Comparison of ENCODE assay signal across 13 mouse cellular contexts in genomic region chr16:78347328-78347926, GRCm38 (mm10). TPM values are rescaled to one million over a fixed set of nuclear protein-coding genes. Genes with fewer than 3 reads are reported as not detected.
DNase-seq lines count a peak whose midpoint lies in the region; ATAC-seq and TF ChIP-seq lines count a peak whose summit lies in the region.
"Had no signal": no experiment of that assay in that cellular context is flagged by ENCODE, and none has a peak within 500 bp of the region (broad histone marks: within the 10 kb centered on the region; RNA-seq: fewer than 3 reads in every experiment).

No protein-coding gene starts in this region.

- TF ChIP-seq CTCF in liver, postnatal 0 days (IDR thresholded peaks at IDR 0.05; ENCODE audit: low read depth) = no peak

- 0 out of 2 replicates have a peak, but pooled peaks have one; percentile 26 for ATAC-seq in liver, embryonic 11.5 days (replicated peaks; ENCODE audit: low FRiP score)
- ATAC-seq in liver, postnatal 0 days = no peak
- ATAC-seq in stomach, embryonic 16.5 days (ENCODE audit: insufficient read depth, low FRiP score) = peak; percentile 56; the same call in 1 of the 2 replicates
- ATAC-seq: liver, embryonic 12.5 days had no signal

- H3K9ac ChIP-seq in liver, embryonic 11.5 days (ENCODE audit: low read depth, low read length) = no peak overlapping the region
- H3K9ac ChIP-seq in liver, postnatal 0 days (replicated peaks) = no peak overlapping the region
- no peak overlapping the region for H3K9ac ChIP-seq in stomach, embryonic 16.5 days (ENCODE audit: low read length)
- H3K9ac ChIP-seq: liver, embryonic 12.5 days had no signal

- DNase-seq in adrenal gland, adult (ENCODE audit: inconsistent age in 2 of 2, low spot score in 1 of 2) = peak; percentile 27 to 55
- DNase-seq in adrenal gland, adult 8-10 months = no peak
- DNase-seq in liver, embryonic 11.5 days (ENCODE audit: low spot score) = no peak
- no peak for DNase-seq in liver, postnatal 0 days
- peak; percentile 43 to 52 for DNase-seq in heart, postnatal 10 days
- DNase-seq in right cerebral cortex, postnatal 14 days = no peak
- no peak for DNase-seq in left cerebral cortex, postnatal 10 days (ENCODE audit: extremely low spot score in 1 of 2, low spot score in 2 of 2)
- DNase-seq: cerebellum, adult 11-12 months; embryo, embryonic 11 days; kidney, adult 18-20 months had no signal

- H3K4me1 ChIP-seq in liver, embryonic 11.5 days (replicated peaks; ENCODE audit: control insufficient read depth, insufficient read depth, low read length) = no peaks in the 10 kb centered on the region
- H3K4me1 ChIP-seq in liver, postnatal 0 days (ENCODE audit: insufficient read depth) = no peaks in the 10 kb centered on the region
- H3K4me1 ChIP-seq in stomach, embryonic 16.5 days (ENCODE audit: control insufficient read depth, insufficient read depth, low read length) = peaks cover 5% of the 10 kb centered on the region
- H3K4me1 ChIP-seq: liver, embryonic 12.5 days had no signal

- TF ChIP-seq EP300 in liver, postnatal 0 days (IDR thresholded peaks at IDR 0.05; ENCODE audit: low read depth) = no peak

- no peak overlapping the region for H3K27ac ChIP-seq in liver, embryonic 11.5 days (ENCODE audit: low read depth, low read length)
- no peak overlapping the region for H3K27ac ChIP-seq in liver, postnatal 0 days (ENCODE audit: low read depth)
- no peak overlapping the region for H3K27ac ChIP-seq in stomach, embryonic 16.5 days (ENCODE audit: low read length)
- H3K27ac ChIP-seq: liver, embryonic 12.5 days had no signal

- H3K36me3 ChIP-seq in liver, embryonic 11.5 days (ENCODE audit: control insufficient read depth, insufficient read depth, low read length) = no peaks in the 10 kb centered on the region; the same call in 1 of the 2 replicates
- H3K36me3 ChIP-seq in liver, postnatal 0 days (replicated peaks; ENCODE audit: insufficient read depth, low read length) = no peaks in the 10 kb centered on the region; the same call in 1 of the 2 replicates
- H3K36me3 ChIP-seq in stomach, embryonic 16.5 days (ENCODE audit: control insufficient read depth, insufficient read depth, low read length) = peaks cover 5% of the 10 kb centered on the region; the same call in 1 of the 2 replicates

- intact Hi-C loops in heart, postnatal 10 days (cut with DNase I) = loop anchor here (5.0 kb wide), 2 partner anchors 150 to 1220 kb away; no protein-coding TSS in a partner anchor
- intact Hi-C loops in left cerebral cortex, postnatal 10 days (cut with DNase I) = loop anchor here (5.0 kb wide), 1 partner anchor 150 kb away; no protein-coding TSS in a partner anchor

- no peaks in the 10 kb centered on the region for H3K9me3 ChIP-seq in liver, embryonic 11.5 days (ENCODE audit: control insufficient read depth, low read length)
- no peaks in the 10 kb centered on the region for H3K9me3 ChIP-seq in liver, postnatal 0 days (ENCODE audit: low read length)
- H3K9me3 ChIP-seq in stomach, embryonic 16.5 days (replicated peaks; ENCODE audit: control insufficient read depth, low read length) = no peaks in the 10 kb centered on the region
- H3K9me3 ChIP-seq: liver, embryonic 12.5 days had no signal

- H3K27me3 ChIP-seq in liver, embryonic 11.5 days (replicated peaks; ENCODE audit: control insufficient read depth, insufficient read depth, low read length) = no peaks in the 10 kb centered on the region
- H3K27me3 ChIP-seq in liver, postnatal 0 days (ENCODE audit: insufficient read depth, low read length) = no peaks in the 10 kb centered on the region
- H3K27me3 ChIP-seq in stomach, embryonic 16.5 days (ENCODE audit: control insufficient read depth, insufficient read depth, low read length) = no peaks in the 10 kb centered on the region
- H3K27me3 ChIP-seq: liver, embryonic 12.5 days had no signal

- no peak overlapping the region for H3K4me2 ChIP-seq in liver, embryonic 11.5 days
- H3K4me2 ChIP-seq in liver, postnatal 0 days (ENCODE audit: low read depth, low read length) = no peak overlapping the region
- H3K4me2 ChIP-seq in stomach, embryonic 16.5 days (ENCODE audit: low read depth, low read length) = no peak overlapping the region
- H3K4me2 ChIP-seq: liver, embryonic 12.5 days had no signal

- 77% methylated on average over 13 of the region's 13 CpGs for WGBS in liver, embryonic 11.5 days
- 76% methylated on average over 13 of the region's 13 CpGs for whole genome bisulfite sequencing in liver, postnatal 0 days (ENCODE audit: insufficient replicate concordance)
- WGBS in stomach, embryonic 16.5 days = 62% methylated on average over 13 of the region's 13 CpGs

- H3K4me3 ChIP-seq in liver, embryonic 11.5 days (ENCODE audit: low read depth, low read length) = no peak overlapping the region
- H3K4me3 ChIP-seq in liver, postnatal 0 days (ENCODE audit: low read depth, low read length) = no peak overlapping the region
- H3K4me3 ChIP-seq in stomach, embryonic 16.5 days (replicated peaks; ENCODE audit: low read length) = no peak overlapping the region
- H3K4me3 ChIP-seq: erythroblast, embryonic 14.5 days; liver, embryonic 12.5 days had no signal

RNA-seq across cellular contexts. Expression of gene Btg3, which starts 29.6 kb away (rescaled TPM):
- 10 to 100 TPM; 18.3 to 41.4 (median 24.1) TPM for total RNA-seq in adrenal gland, adult 8-10 months (2022)
- polyA plus RNA-seq in liver, embryonic 11.5 days (2014; fragmentation: Nextera tagmentation; extraction: Ambion mirVana) = 42.7 and 46.7 TPM in 2 replicates
- polyA plus RNA-seq in liver, postnatal 0 days (2015; fragmentation: Nextera tagmentation; extraction: Ambion mirVana) = 20.5 and 21.7 TPM in 2 replicates
- total RNA-seq in heart, postnatal 10 days (2021) = 10 to 100 TPM; 16.1 to 18.9 TPM
- 19.7 and 25.3 TPM in 2 replicates for polyA plus RNA-seq in stomach, embryonic 16.5 days (2015; fragmentation: Nextera tagmentation; extraction: Ambion mirVana)
- total RNA-seq in left cerebral cortex, postnatal 10 days (2021) = 1 to 10 TPM; 5.5 to 6.9 TPM

RNA-seq across cellular contexts. Expression of gene Cxadr, which starts 46.1 kb away (rescaled TPM):
- total RNA-seq in adrenal gland, adult 8-10 months (2022) = 10 to 100 TPM in 2 of 4 experiments, 1 to 10 TPM in 2; 2.0 to 18.4 (median 9.3) TPM
- polyA plus RNA-seq in liver, embryonic 11.5 days (2014; fragmentation: Nextera tagmentation; extraction: Ambion mirVana) = 13.2 and 14.7 TPM in 2 replicates
- 24.7 and 27.1 TPM in 2 replicates for polyA plus RNA-seq in liver, postnatal 0 days (2015; fragmentation: Nextera tagmentation; extraction: Ambion mirVana)
- total RNA-seq in heart, postnatal 10 days (2021) = 10 to 100 TPM; 41.4 to 48.1 TPM
- 67.1 and 76.9 TPM in 2 replicates for polyA plus RNA-seq in stomach, embryonic 16.5 days (2015; fragmentation: Nextera tagmentation; extraction: Ambion mirVana)
- 100 to 1,000 TPM; 208 to 232 TPM for total RNA-seq in left cerebral cortex, postnatal 10 days (2021)
- polyA plus RNA-seq: erythroblast, embryonic 14.5 days had no signal

Comparison
In these comparisons a context has a peak if more than half of its experiments do, and no peak if none do; other contexts are left out.
1. DNase-seq: peak in adrenal gland, adult (2 of 2) and heart, postnatal 10 days (2 of 2); none in adrenal gland, adult 8-10 months (single experiment), liver, embryonic 11.5 days (single experiment), liver, postnatal 0 days (single experiment), right cerebral cortex, postnatal 14 days (single experiment) and left cerebral cortex, postnatal 10 days (0 of 2).
2. RNA of gene Cxadr, which starts 46.1 kb away (total RNA-seq): 208 to 232 TPM in left cerebral cortex, postnatal 10 days; 41.4 to 48.1 TPM in heart, postnatal 10 days and 2.0 to 18.4 TPM in adrenal gland, adult 8-10 months; every median in the first group is over 4 times any median in the second.